In genomic region chr5:114194161-114194560, GRCm38 (mm10) we compare ENCODE assay signal across 24 mouse cellular contexts. TPM values are rescaled to one million over a fixed set of nuclear protein-coding genes. Genes with fewer than 3 reads are reported as not detected.
DNase-seq lines count a peak whose midpoint lies in the region; ATAC-seq and TF ChIP-seq lines count a peak whose summit lies in the region.
"Had no signal": no experiment of that assay in that cellular context is flagged by ENCODE, and none has a peak within 500 bp of the region (broad histone marks: within the 10 kb centered on the region; RNA-seq: fewer than 3 reads in every experiment).

No protein-coding gene starts in this region.

- H3K9ac ChIP-seq in forebrain, postnatal 0 days = no peak overlapping the region
- H3K9ac ChIP-seq: embryonic facial prominence, embryonic 15.5 days; hindbrain, embryonic 13.5 days had no signal

- H3K4me1 ChIP-seq in forebrain, postnatal 0 days (ENCODE audit: insufficient read depth) = no peaks in the 10 kb centered on the region
- H3K4me1 ChIP-seq: embryonic facial prominence, embryonic 15.5 days; heart, embryonic 10.5 days had no signal

- no peak overlapping the region for H3K4me2 ChIP-seq in forebrain, postnatal 0 days (ENCODE audit: low read depth)
- H3K4me2 ChIP-seq: embryonic facial prominence, embryonic 15.5 days; hindbrain, embryonic 13.5 days had no signal

- H3K9me3 ChIP-seq in forebrain, postnatal 0 days (ENCODE audit: low read length) = no peaks in the 10 kb centered on the region
- H3K9me3 ChIP-seq: embryonic facial prominence, embryonic 15.5 days; forebrain, embryonic 10.5 days; G1E; heart, embryonic 10.5 days; hindbrain, embryonic 13.5 days had no signal

- TF ChIP-seq CTCF in forebrain, postnatal 0 days (IDR thresholded peaks at IDR 0.05; ENCODE audit: low read depth) = no peak

- no peak overlapping the region for H3K4me3 ChIP-seq in forebrain, postnatal 0 days (ENCODE audit: low read depth, low read length)
- H3K4me3 ChIP-seq: embryonic facial prominence, embryonic 15.5 days; erythroblast, embryonic 14.5 days; forebrain, embryonic 10.5 days; heart, embryonic 10.5 days; hindbrain, embryonic 13.5 days had no signal

- no peaks in the 10 kb centered on the region for H3K27me3 ChIP-seq in forebrain, postnatal 0 days (ENCODE audit: insufficient read depth, low read length)
- H3K27me3 ChIP-seq: embryonic facial prominence, embryonic 15.5 days had no signal

- peak; percentile 36 to 40 for DNase-seq in spleen, postnatal 36 days (ENCODE audit: low spot score in 2 of 2)
- DNase-seq in spleen, postnatal 14 days (ENCODE audit: low spot score in 2 of 2) = no peak
- peak; percentile 78 for DNase-seq in T-cell, adult 2 months (ENCODE audit: low spot score)
- DNase-seq in natural killer cell, adult 2 months (ENCODE audit: low spot score in 2 of 2) = peak; percentile 16 to 29
- DNase-seq in thymus, postnatal 36 days = peak; percentile 47 to 53
- no peak for DNase-seq in embryo, embryonic 10.5 days (ENCODE audit: low spot score)
- no peak for DNase-seq in left cerebral cortex, adult 18-20 months (ENCODE audit: low spot score in 2 of 2)
- no peak for DNase-seq in forebrain, postnatal 0 days
- DNase-seq: adrenal gland, postnatal 14 days; B cell, adult 2 months; cerebellum, adult 18-20 months; cerebellum, adult 9-11 months; cerebellum, postnatal 36 days; gastrocnemius, postnatal 10 days; heart, adult 18-20 months; heart, postnatal 10 days had no signal

- no peak for ATAC-seq in forebrain, postnatal 0 days
- ATAC-seq: forebrain, embryonic 14.5 days; hindbrain, postnatal 0 days had no signal

- 89% methylated on average over 11 of the region's 11 CpGs for WGBS in forebrain, postnatal 0 days

- no peaks in the 10 kb centered on the region for H3K36me3 ChIP-seq in forebrain, postnatal 0 days (ENCODE audit: insufficient read depth)
- H3K36me3 ChIP-seq: embryonic facial prominence, embryonic 15.5 days; forebrain, embryonic 10.5 days; G1E; hindbrain, embryonic 13.5 days had no signal

- no peak overlapping the region for H3K27ac ChIP-seq in forebrain, postnatal 0 days (ENCODE audit: low read depth, low read length)
- H3K27ac ChIP-seq: embryonic facial prominence, embryonic 15.5 days; forebrain, embryonic 10.5 days; heart, embryonic 10.5 days; hindbrain, embryonic 13.5 days; hindbrain, postnatal 0 days had no signal

RNA-seq across cellular contexts. Expression of gene Acacb, which starts 47.8 kb away (rescaled TPM):
- total RNA-seq in left cerebral cortex, adult 18-20 months (2021) = 1 to 10 TPM; 2.8 to 6.2 TPM
- 2.0 and 4.0 TPM in 2 replicates for total RNA-seq in forebrain, postnatal 0 days (2014; rRNA removed)
- 2.7 and 4.3 TPM in 2 replicates for polyA plus RNA-seq in forebrain, postnatal 0 days (2015; fragmentation: Nextera tagmentation; extraction: Ambion mirVana)

Comparison
In these comparisons a context has a peak if more than half of its experiments do, and no peak if none do; other contexts are left out.
1. DNase-seq: peak in spleen, postnatal 36 days (2 of 2), T-cell, adult 2 months (single experiment), natural killer cell, adult 2 months (2 of 2) and thymus, postnatal 36 days (2 of 2); none in spleen, postnatal 14 days (0 of 2), embryo, embryonic 10.5 days (single experiment), left cerebral cortex, adult 18-20 months (0 of 2) and forebrain, postnatal 0 days (single experiment).